Mouse (Mus musculus) megakaryocyte progenitor cell, adult 5-6 weeks (primary cell): ENCODE data around the gene Hydin. TPM values are rescaled to one million over a fixed set of nuclear protein-coding genes. Genes with fewer than 3 reads are reported as not detected.

Source experiments
- total RNA-seq, 2 experiments: library from RNA; stranded (forward) in 1 of 2; stranded (reverse) in 1 of 2; fragments of 157-497, 149-512 nt in 1 of 2; fragments of 200-1000 nt in 1 of 2; gene quantifications; 2 replicates each; pipeline versions ENCODE4 v1.2.3 to v1.2.4; 2015 to 2017

Hydin gene
- total RNA-seq, 2 experiments from 2014 or later: not detected

Other genes starting within 250 kb of the Hydin start
- gene Chst4, start 227.2 kb upstream of the Hydin start, total RNA-seq (2015): not detected in 2 replicates
- not detected in 2 replicates for gene Chst4, start 227.2 kb upstream of the Hydin start, total RNA-seq (2017)
- 0.05 TPM in 1 of 2 replicates, not detected in the other for gene Zfp612, start 187.2 kb upstream of the Hydin start, total RNA-seq (2015)
- gene Zfp612, start 187.2 kb upstream of the Hydin start, total RNA-seq (2017): not detected in 2 replicates
- gene Gm21964, start 165.8 kb upstream of the Hydin start, total RNA-seq (2015): not detected in 2 replicates
- gene Gm21964, start 165.8 kb upstream of the Hydin start, total RNA-seq (2017): not detected in 2 replicates
- not detected in 2 replicates for gene Gm17720, start 164.2 kb upstream of the Hydin start, total RNA-seq (2015)
- gene Gm17720, start 164.2 kb upstream of the Hydin start, total RNA-seq (2017): not detected in 2 replicates
- not detected in 2 replicates for gene Calb2, start 98.8 kb upstream of the Hydin start, total RNA-seq (2015)
- not detected in 2 replicates for gene Calb2, start 98.8 kb upstream of the Hydin start, total RNA-seq (2017)
- 9.0 and 9.6 TPM in 2 replicates for gene Cmtr2, start 51.3 kb upstream of the Hydin start, total RNA-seq (2015)
- 10.0 and 14.3 TPM in 2 replicates for gene Cmtr2, start 51.3 kb upstream of the Hydin start, total RNA-seq (2017)